Mouse (Mus musculus) thymus, postnatal 10 days (tissue): Measurements from ENCODE around the gene Nphs1.
A peak's percentile ranks its signal among the peaks of the same experiment; 100 is the strongest.
"Not testable (repeated sequence)": the region's sequence is repeated elsewhere in the genome, so short reads cannot be mapped to it uniquely, and the experiment has no call there.

Experiments used
- DNase-seq, 2 experiments: peaks; one replicate each; pipeline ENCODE4 v3.0.0; 2021; ENCODE audit warnings: low spot score in 2 of 2

Nphs1 gene

GRCm38 (mm10) chr7:30490957-30491307, 32.8 kb downstream of the Nphs1 start:
- no peak for DNase-seq

GRCm38 (mm10) chr7:30492765-30493164, 34.6 kb downstream of the Nphs1 start:
- peak; percentile 44 to 84 for DNase-seq

GRCm38 (mm10) chr7:30493401-30493931, 35.4 kb downstream of the Nphs1 start, which contains the start of gene Prodh2:
Prodh2 (plus strand) TSS chr7:30493622.
- no peak for DNase-seq

- not testable (repeated sequence) for DNase-seq
Observed at GRCm38 (mm10) chr7:30495506-30496042, 37.5 kb downstream of the Nphs1 start.

DNA sequence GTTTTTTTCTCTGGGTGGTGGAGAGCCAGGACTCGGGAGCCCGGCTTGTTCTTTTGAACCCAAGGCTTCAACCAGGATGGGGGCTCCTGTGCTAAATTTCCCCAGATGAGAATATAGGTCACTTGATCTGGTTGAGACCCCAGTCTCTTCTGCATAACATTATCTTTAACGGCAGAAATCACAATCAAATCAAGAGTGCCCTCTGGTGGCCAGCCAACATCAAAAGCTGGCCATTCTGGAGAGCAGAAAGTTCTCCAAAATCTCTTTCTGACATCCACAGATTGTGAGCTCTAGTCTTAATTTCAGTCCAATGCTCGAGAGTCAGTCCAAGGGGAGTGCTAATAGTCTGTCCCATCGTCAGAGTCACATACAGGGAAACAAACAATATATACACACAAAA, 43.0 kb downstream of the Nphs1 start:
- DNase-seq, result not testable (repeated sequence)

- no peak for DNase-seq
Observed at GRCm38 (mm10) chr7:30508061-30508460, 49.9 kb downstream of the Nphs1 start.

DNA sequence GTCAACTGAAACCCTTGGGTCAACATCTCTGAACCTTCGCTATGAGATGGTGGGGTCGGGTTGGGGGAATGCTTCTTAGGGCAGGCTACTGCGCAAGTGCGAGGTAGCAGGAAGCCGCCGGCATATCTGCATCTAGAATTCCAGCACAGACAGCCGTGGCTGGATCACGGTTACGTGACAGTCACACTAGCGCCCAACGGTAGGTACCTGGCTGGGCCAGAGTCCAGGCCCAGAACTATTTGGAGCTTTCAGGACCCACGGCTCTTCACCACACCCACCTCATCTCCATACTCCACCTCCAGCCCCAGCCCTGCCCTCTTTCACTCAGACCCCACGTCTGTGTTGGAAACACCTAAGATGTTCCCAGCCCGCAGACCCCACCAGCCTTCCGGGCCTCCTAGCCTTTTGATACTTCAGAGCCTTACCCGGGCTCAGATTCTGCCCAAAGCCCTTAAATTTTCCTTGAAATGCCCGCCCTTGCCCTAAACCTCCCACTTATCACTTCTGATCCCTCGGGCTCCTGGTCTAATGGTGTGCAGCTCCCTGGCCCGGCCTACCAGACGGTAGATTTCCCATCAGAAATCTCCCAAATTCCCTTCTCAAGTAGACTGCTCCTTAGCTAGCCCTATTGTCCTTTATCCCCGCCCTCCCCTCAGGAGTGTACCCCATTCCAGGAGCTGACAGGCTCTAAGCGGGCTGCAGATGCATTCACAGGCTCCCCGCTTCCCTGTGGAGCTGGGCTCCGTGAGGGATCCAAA, 57.1 kb downstream of the Nphs1 start:
- DNase-seq, result no peak

DNA sequence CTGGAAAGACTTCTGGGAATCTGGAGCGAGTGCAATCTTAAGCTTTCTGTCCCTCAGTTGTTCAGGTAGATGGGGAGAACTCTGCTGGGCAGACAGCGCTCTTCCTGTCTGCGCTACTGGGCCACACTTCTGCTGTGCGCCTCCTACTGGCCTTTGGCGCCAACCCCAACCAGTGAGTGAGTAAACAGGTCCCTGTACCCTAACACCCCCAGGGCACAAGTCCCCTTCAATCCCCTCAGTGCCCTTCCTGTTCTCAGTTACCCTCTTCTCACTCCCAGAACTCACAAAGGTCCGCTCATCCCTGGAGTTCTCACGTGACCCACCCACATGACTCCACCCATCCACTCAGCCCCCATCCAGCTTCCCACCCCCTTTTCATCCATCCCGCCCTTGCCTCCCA, 60.2 kb downstream of the Nphs1 start:
- DNase-seq, result no peak

- no peak for DNase-seq
Observed at GRCm38 (mm10) chr7:30520396-30520795, 62.3 kb downstream of the Nphs1 start.

DNA sequence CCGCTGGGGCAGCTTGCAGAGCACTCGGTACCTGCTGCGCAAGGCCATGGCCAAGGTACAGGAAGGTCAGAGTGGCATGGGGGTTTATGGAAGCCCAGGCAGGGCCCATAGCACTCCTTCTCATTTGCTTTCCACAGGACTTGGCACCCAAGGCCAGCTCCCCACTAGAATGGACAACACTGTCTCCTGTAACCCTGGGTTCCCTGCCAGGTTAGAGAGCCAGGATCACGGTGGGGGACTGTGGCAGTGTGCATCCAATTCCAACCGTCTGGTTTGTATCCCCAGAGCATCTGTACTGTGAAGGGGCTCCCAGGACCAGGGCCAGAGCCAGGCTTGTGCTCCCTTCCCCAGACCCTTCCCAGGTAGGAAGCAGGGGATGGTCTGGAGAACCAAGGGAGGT, 62.7 kb downstream of the Nphs1 start:
- DNase-seq, result no peak

DNA sequence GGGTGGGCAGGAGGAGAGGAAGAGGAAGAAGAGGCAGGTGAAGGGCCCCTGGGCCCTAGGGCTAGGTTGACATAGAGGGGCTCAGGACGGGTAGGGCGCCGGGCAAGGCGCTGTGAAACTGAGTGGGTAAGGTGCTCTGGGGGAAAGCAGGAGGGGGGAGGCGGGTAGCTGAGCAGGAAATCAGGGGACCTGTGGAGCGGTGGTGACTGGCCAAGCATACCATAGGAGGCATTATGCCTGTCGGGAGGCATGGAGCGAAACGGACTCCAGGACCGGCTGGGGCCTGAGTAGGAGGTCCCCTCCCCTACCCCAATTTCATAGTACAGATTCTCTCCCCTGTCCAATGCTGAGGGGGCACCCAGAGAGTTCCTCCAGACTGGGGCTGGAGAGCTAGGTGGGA, 64.8 kb downstream of the Nphs1 start:
- DNase-seq, result no peak

DNA sequence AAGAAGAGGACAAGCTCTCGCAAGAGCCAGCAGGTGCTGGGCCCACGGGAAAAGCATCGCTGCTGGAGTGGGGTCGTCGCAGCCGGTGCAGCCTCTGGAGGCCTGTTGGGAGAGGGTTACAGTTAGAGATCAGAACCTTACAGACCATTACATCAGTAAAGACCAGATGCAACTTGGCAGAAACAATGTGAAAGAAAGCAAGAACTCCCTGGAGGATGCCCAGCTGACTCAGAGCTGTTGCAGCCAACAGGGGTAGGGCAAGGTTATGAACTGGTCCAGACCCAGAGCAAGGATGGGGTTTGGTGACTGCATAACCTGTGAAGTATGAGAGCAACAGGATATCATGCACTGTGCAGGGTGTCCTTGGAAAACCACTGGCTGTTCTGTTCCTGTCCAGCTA, 66.4 kb downstream of the Nphs1 start:
- no peak for DNase-seq

DNA sequence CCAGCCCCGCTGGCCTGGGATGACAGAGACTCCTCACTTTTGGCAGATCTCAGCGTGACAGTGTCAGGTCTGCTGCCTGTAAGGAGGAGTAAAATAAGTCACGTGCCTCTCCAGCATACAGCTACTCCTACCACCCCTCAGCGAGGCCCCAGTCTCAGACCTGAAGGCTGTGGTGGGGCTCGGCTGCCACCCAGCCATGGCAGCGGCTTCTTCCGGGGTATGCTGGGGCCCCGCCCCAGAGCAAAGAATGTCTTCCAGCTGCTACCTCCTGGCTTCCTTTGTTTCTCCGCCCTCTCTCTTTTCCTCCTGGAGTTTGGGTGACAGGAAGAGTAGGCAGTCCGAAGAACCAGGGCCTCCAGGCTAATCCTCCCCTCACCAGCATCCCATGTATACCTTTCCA, 67.8 kb downstream of the Nphs1 start:
- no peak for DNase-seq

DNA sequence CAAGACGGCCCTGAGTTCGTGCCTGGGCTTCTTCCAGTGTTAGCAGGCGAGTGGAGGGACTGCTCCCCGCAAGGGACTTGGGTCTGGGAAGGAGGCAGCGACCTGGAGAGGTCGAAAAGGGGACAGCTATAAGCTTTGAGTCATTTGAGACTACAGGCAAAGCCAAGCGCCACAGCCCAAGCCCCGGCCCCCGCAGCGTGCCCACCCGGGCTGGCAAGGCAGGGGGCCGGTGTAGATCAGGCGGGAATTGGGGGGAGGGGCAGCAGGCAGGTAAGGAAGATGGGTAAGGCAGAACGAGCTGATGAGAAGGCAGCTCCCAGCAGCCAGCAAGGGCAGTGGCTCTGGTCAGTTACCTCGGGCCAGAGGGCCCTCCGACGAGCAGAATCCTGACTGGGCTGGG, 68.3 kb downstream of the Nphs1 start:
- DNase-seq, result no peak

DNA sequence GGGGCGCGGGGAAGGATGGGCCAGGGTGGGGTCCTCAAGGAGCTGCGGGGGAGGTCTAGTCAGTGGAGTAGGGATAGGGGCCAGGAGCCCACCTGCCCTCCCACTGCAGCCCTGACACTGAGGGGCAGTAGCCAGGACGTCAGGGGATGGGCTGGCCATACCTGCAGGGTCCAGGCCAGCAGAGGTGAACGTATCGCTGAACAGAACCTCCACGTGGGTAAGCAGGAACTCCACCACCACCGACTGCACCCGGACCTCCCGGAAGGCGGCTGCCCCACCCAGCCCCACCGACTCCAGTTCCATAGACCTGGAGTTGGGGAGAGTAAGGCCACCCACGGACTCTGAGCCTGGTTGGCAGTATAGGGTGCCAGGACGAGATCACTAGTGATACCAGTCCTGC, 68.9 kb downstream of the Nphs1 start:
- no peak for DNase-seq

DNA sequence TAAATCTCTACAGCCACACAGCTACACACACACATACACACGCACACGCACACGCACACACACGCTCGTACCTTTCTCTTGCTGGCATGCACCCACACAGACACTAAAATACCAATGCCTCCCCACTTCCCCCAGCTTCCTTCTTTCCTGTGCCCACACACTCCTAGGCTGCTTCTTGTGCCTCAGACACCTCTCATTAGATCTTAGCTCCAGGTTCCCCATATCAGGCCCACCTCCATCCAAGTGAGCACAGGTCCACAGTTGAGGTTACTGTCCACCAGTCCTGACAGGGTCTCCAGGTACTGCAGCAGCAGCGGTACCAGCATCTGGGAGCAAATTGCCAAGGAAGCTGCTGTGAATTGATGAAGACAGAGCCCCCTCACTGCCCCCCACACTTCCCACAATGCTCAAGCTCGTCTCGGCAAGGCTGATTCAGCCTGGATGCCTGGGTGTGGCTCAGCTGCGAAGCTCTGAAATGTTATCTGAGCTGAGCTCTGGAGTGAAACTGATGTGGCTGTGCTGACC, 73.2 kb downstream of the Nphs1 start:
- no peak for DNase-seq

- DNase-seq, result no peak
Observed at GRCm38 (mm10) chr7:30532931-30533330, 74.8 kb downstream of the Nphs1 start.

DNA sequence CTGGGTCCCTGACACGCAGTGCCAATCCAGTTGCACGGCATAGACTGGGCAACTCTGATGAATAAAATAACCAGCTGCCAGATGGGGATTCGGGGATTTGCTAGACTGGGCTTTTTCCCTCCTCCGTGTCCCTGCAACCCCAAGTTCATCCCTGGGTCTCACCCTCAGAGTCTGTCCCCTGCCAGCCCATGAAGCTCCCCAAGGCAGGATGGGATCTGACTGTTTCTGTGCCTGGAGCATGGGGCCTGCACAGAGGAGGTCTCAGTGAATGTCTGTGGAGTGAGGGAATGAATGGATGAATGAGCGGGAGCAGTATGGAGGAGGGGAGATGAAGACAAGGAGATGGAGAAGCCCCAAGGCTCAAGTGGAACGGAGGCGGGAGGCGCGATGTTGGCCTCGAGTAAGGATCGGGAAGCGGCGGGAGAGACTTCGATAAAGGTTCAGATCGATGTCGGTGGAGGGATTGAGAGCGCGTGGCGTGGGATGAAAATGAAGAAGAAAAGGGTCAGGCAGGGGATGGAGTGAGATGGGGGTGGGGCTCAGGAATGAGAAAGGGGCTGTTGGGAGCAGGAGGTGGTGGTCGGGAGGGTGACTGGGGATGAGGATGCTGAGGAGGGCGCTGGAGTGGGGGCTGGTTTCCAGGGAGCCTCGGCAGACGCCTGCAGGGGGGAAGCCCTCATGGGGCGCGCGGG, 76.0 kb downstream of the Nphs1 start:
- DNase-seq, result no peak

DNA sequence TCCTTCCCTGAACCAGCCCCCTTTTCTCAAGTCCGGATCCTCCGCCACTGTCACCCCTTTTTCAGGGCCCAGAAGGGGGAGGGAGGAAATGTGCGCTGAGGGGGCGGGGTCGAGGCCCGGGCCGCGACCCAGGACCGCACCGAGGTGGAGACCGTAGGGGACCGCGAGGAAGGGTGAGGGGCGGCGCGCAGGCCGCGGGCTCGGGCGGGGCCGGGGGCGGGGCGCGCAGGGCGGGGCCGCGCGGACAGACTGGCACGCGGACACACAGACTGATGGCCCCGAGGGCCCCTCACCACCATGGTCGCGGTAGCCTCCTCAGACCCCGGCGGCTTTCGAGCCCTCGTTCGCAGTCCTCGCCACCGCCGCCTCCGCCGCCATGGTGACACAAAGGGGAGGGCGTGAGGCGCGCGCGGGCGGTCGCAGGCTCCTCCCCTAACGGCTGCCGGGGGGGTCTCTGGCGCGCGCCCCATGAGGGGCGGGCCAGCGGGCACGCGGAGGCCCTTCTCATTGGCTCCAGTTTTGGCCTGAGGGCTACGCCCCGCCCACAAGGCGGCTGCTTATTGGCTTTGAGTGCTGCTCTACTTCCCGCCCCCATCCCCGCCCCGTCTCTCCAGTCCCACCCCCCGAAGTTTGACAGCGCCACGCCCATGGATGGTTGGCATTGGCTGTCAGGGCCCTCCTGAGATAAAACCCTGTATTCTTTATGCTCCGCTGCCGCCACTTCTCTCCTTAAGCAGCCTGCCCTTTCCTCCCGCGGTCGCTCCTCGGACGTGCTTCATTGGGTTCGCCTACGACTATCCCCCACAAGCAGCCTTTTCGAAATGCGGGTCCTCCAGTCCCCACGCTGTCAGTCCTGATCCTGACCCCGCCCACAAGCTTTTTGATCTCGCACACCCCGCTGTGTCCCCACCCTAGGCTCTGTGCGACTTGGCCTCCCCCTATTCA, 76.8 kb downstream of the Nphs1 start, which contains the start of gene Arhgap33:
TSS of gene Arhgap33 (minus strand) at position 428 of the 945 bp plus-strand sequence.
- peak; percentile 97 for DNase-seq
